Comparison of ENCODE assay signal across 25 mouse cellular contexts in the genomic region with DNA sequence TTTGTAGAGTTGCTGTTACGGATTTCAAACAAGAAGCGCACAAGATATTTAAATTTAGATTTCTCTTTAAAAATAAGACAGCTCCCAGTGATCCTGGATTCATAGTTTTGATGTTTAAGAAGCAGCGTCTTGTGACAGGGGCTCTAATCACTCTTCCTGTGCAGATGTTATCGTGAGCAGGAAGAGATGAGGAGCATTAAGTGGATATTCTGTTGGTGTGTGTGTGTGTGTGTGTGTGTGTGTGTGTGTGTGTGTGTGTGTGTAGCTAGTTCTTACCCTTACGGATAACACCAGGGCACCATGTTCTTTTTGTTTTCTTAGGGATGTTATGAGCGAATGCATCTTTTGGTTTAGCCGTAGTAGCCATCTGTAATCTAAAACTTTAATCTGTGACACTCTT. TPM values are rescaled to one million over a fixed set of nuclear protein-coding genes. Genes with fewer than 3 reads are reported as not detected.
DNase-seq lines count a peak whose midpoint lies in the region; ATAC-seq and TF ChIP-seq lines count a peak whose summit lies in the region.
"Had no signal": no experiment of that assay in that cellular context is flagged by ENCODE, and none has a peak within 500 bp of the region (broad histone marks: within the 10 kb centered on the region; RNA-seq: fewer than 3 reads in every experiment).

No protein-coding gene starts in this region.

- no peak for DNase-seq in heart, embryonic 10.5 days (ENCODE audit: low spot score)
- no peak for DNase-seq in heart, postnatal 36 days
- DNase-seq in kidney, postnatal 4 days: no peak
- DNase-seq in 416B (ENCODE audit: low read depth): peak; percentile 71
- DNase-seq in urinary bladder, postnatal 25 days (ENCODE audit: low spot score): no peak
- DNase-seq in left cerebral cortex, adult 2 months (ENCODE audit: extremely low spot score in 1 of 2, low spot score in 2 of 2): no peak
- DNase-seq: cerebellum, adult 11 months; cerebellum, adult 9-10 months; cerebellum, postnatal 36 days; gastrocnemius, postnatal 10 days; heart, postnatal 4 days; left cerebral cortex, postnatal 4 days; retina, postnatal 1 day; right cerebral cortex, postnatal 14 days had no signal

- 38% methylated on average over 7 of the region's 7 CpGs for WGBS in heart, embryonic 10.5 days
- 44% methylated on average over 7 of the region's 7 CpGs for WGBS in kidney, embryonic 16.5 days

- no peak overlapping the region for H3K9ac ChIP-seq in kidney, embryonic 16.5 days (replicated peaks; ENCODE audit: low read length)
- H3K9ac ChIP-seq: embryonic facial prominence, embryonic 15.5 days; heart, embryonic 15.5 days; intestine, embryonic 15.5 days; liver, embryonic 12.5 days; neural tube, embryonic 15.5 days had no signal

- intact Hi-C loops in heart, postnatal 36 days (cut with DNase I): no loop called here
- intact Hi-C loops in left cerebral cortex, adult 2 months (cut with DNase I): no loop called here

- H3K9me3 ChIP-seq in heart, embryonic 10.5 days: no peaks in the 10 kb centered on the region
- H3K9me3 ChIP-seq in kidney, embryonic 16.5 days (ENCODE audit: low read length): no peaks in the 10 kb centered on the region
- H3K9me3 ChIP-seq in E14TG2a.4 (ENCODE audit: low read length): peaks cover 12% of the 10 kb centered on the region
- H3K9me3 ChIP-seq: embryonic facial prominence, embryonic 15.5 days; heart, embryonic 15.5 days; intestine, embryonic 15.5 days; liver, embryonic 12.5 days; megakaryocyte, embryonic 14.5 days; neural tube, embryonic 15.5 days had no signal

- H3K4me2 ChIP-seq in kidney, embryonic 16.5 days (replicated peaks; ENCODE audit: low read depth, low read length): 0 out of 2 replicates have a peak overlapping the region, but pooled peaks have one; percentile 40
- H3K4me2 ChIP-seq: embryonic facial prominence, embryonic 15.5 days; intestine, embryonic 15.5 days; liver, embryonic 12.5 days had no signal

- no peaks in the 10 kb centered on the region for H3K27me3 ChIP-seq in heart, embryonic 10.5 days (ENCODE audit: insufficient read depth, poor library complexity, severe bottlenecking)
- no peaks in the 10 kb centered on the region for H3K27me3 ChIP-seq in kidney, embryonic 16.5 days (ENCODE audit: insufficient read depth, low read length)
- peaks cover 16% of the 10 kb centered on the region for H3K27me3 ChIP-seq in E14TG2a.4 (ENCODE audit: insufficient read depth, low read length)
- H3K27me3 ChIP-seq: CH12.LX; embryonic facial prominence, embryonic 15.5 days; heart, embryonic 15.5 days; intestine, embryonic 15.5 days had no signal

- peaks cover 37% of the 10 kb centered on the region for H3K36me3 ChIP-seq in heart, embryonic 10.5 days
- no peaks in the 10 kb centered on the region for H3K36me3 ChIP-seq in kidney, embryonic 16.5 days (ENCODE audit: insufficient read depth, low read length)
- H3K36me3 ChIP-seq in E14TG2a.4 (ENCODE audit: insufficient read depth, low read length): 0 out of 2 replicates have a peak, but pooled peaks cover 3% of the 10 kb centered on the region
- H3K36me3 ChIP-seq: embryonic facial prominence, embryonic 15.5 days; heart, embryonic 15.5 days; intestine, embryonic 15.5 days; liver, embryonic 12.5 days; neural tube, embryonic 15.5 days had no signal

- peaks cover 43% of the 10 kb centered on the region for H3K4me1 ChIP-seq in heart, embryonic 10.5 days
- H3K4me1 ChIP-seq in kidney, embryonic 16.5 days (ENCODE audit: insufficient read depth, low read length): peaks cover 38% of the 10 kb centered on the region
- peaks cover 68% of the 10 kb centered on the region for H3K4me1 ChIP-seq in E14TG2a.4 (replicated peaks; ENCODE audit: low read depth, low read length)

- no peak for ATAC-seq in kidney, embryonic 16.5 days (ENCODE audit: low FRiP score, low TSS enrichment)
- ATAC-seq: hindbrain, postnatal 0 days; intestine, embryonic 15.5 days; liver, embryonic 12.5 days; lung, postnatal 0 days had no signal

- peak overlapping the region; percentile 69; the same call in 1 of the 2 replicates for H3K27ac ChIP-seq in heart, embryonic 10.5 days
- H3K27ac ChIP-seq in kidney, embryonic 16.5 days (ENCODE audit: low read length): no peak overlapping the region
- no peak overlapping the region for H3K27ac ChIP-seq in left cerebral cortex, adult 2 months
- H3K27ac ChIP-seq: embryonic facial prominence, embryonic 15.5 days; hindbrain, postnatal 0 days; intestine, embryonic 15.5 days; liver, embryonic 12.5 days; neural tube, embryonic 15.5 days had no signal

- H3K4me3 ChIP-seq in heart, embryonic 10.5 days: no peak overlapping the region
- no peak overlapping the region for H3K4me3 ChIP-seq in kidney, embryonic 16.5 days (ENCODE audit: low read length)
- H3K4me3 ChIP-seq in E14TG2a.4 (replicated peaks; ENCODE audit: low read length): peak overlapping the region; percentile 5; the same call in 1 of the 2 replicates
- H3K4me3 ChIP-seq in left cerebral cortex, adult 2 months: no peak overlapping the region
- H3K4me3 ChIP-seq: embryonic facial prominence, embryonic 15.5 days; heart, embryonic 15.5 days; intestine, embryonic 15.5 days; liver, embryonic 12.5 days; megakaryocyte, embryonic 14.5 days; neural tube, embryonic 15.5 days had no signal

- no peak for TF ChIP-seq CTCF in E14TG2a.4 (conservative IDR thresholded peaks at IDR 0.05; ENCODE audit: low read length)
- TF ChIP-seq CTCF in left cerebral cortex, adult 2 months (IDR thresholded peaks at IDR 0.05): no peak

RNA-seq across cellular contexts. Expression of a gene that starts 5.4 kb away (rescaled TPM):
- polyA plus RNA-seq in heart, embryonic 10.5 days (2016; fragmentation: Nextera tagmentation; extraction: Ambion mirVana): 7.6 and 11.1 TPM in 2 replicates
- under 1 TPM; 0.30 to 0.33 TPM for total RNA-seq in heart, postnatal 36 days (2021)
- polyA plus RNA-seq in kidney, embryonic 16.5 days (2015; fragmentation: Nextera tagmentation; extraction: Ambion mirVana): 1.8 and 2.0 TPM in 2 replicates
- 1 to 10 TPM; 1.5 to 1.8 TPM for total RNA-seq in left cerebral cortex, adult 2 months (2021)
- total RNA-seq: CH12.LX had no signal
